Mouse (Mus musculus) frontal cortex, adult 2 months (tissue): ENCODE measurements around the gene Efcab9. TPM values are rescaled to one million over a fixed set of nuclear protein-coding genes. Genes with fewer than 3 reads are reported as not detected.
"Not testable (repeated sequence)": the region's sequence is repeated elsewhere in the genome, so short reads cannot be mapped to it uniquely, and the experiment has no call there.

Source experiments
- DNase-seq, 2 experiments: peaks; one replicate each; pipeline ENCODE4 v3.0.0; 2022; ENCODE audit warnings: low spot score in 1 of 2; ENCODE audit errors: extremely low spot score in 1 of 2
- polyA plus RNA-seq: library from polyadenylated mRNA; depleted of rRNA; stranded (reverse); fragments of >200 nt; gene quantifications from 2 replicates; pipeline ENCODE4 v1.2.3, GENCODE M21; 2012

Gene Efcab9
- polyA plus RNA-seq, 1 experiment: 0.64 TPM

DNA sequence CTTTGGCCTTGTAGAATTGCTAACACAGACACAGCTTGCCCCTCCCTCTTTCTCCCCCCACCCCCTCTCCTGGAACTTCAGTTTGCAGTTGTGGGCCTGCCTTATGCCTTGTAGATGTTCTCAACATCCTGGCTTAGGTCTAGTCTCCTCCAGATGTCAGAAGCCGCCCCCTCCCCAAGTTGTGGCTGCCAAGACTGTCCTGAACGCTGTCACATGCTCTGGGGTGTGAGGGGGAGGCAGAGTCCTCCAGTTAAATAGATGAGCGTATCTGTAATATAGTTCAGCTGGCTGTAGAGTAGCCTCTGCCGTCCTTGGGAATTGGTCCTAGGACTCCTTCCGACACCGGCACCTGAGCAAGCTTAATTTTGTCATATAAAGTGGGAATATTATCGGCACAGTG is 7.8 kb upstream of the Efcab9 start:
- DNase-seq: no peak

DNA sequence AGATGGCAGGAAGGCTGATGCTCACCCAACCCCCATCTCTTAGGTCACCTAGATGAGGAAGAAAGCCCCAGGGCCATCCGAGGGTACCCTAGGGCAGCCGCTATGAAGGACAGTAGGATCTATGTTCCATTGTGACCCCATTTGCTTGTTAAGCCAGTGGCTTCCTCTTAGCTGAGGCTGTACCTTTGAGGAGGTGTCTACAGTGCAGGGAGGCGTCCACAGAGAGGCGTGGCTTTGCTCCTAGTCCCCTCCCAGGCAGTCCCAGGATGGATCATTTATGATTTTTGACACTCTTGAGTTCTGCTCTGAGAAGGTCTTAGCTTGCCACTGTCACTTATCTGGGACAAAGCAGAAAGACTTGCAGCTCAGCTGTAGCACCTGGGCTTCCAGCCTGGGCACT is 7.0 kb upstream of the Efcab9 start:
- no peak for DNase-seq

DNA sequence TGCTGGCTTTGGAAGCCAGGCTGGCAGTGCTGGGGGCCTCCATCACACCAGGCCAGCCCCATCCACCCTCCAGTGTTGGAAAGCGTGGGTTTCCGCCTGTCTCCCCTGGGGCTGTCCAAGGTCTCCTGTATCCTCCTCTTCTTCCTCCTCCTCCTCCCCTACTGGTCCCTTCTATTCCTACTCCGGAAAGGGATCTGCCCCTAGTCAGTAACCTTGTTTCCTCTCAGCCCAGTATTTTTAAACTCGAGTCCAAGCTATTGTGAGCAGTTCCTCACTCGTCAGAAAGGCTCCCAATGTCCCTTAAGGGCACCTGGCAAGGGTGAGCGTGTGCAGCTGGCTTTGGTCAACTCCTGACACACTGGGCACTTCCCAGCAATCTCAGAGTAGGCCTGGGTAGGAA is 6.6 kb upstream of the Efcab9 start:
- no peak for DNase-seq

DNA sequence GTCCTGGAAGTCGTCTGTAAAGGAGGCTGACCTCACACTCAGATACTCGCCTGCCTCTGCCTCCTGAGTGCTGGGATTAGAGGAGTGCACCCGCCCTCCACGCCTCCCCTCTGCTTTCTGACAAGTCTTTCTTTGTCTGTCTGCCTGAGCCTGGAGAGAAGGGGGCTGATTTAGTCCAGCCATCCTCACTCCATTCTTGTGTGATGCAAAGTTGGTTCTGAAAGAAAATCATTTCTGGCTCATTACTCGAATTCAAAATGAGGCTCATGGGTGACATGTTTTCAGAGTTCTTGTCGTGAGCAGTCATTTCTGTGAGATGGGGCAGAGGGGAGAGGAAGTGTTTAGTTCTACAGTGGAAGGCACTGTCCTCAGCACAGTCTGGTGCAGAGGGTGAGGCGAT is 5.1 kb upstream of the Efcab9 start:
- DNase-seq: no peak

DNA sequence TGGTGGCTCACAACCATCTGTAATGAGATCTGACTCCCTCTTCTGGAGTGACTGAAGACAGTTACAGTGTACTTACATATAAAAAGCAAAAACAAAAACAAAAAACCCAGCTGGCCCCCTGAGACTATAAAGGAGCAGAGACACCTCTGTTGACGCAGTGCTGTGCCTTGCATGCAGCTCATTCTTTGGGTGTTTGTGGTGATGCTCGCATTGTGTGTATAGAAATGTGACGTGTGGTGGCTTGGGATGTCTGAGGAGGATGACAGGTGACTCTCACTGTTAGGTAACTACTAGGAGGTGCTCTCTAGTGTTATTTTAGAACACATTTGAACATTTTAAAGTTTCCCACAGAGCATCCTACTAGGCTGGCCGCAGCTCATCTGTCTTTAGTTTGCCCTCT is 3.8 kb upstream of the Efcab9 start:
- DNase-seq: no peak

DNA sequence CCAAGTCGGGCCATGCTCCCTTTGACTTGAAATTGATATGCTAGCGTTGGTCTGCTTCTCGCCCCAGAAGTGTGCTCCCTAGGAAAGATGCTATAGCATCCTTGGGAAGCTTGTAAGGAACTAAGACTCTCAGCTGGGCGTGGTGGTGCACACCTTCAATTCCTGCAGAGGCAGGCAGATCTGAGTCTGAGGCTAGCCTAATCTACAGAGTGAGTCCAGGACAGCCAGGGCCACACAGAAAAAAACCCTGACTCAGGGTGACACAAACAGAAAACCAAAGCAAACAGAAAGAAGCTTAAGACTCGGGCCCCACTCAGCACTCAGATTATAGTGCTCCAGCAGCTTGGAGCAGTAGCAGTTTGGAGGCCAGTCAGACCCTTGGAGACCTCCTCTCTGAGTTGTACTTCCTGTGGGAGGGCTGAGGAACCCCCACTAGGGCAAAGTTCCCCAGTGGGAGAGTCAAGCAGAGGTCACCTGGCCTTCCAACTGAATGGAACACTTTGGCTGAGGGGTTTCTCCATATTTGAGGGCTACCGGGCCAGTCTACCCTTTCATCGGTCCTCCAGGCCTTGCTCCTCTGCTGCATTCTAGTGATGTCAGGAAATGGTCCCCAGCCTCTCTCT is 2.7 kb upstream of the Efcab9 start:
- no peak for DNase-seq

DNA sequence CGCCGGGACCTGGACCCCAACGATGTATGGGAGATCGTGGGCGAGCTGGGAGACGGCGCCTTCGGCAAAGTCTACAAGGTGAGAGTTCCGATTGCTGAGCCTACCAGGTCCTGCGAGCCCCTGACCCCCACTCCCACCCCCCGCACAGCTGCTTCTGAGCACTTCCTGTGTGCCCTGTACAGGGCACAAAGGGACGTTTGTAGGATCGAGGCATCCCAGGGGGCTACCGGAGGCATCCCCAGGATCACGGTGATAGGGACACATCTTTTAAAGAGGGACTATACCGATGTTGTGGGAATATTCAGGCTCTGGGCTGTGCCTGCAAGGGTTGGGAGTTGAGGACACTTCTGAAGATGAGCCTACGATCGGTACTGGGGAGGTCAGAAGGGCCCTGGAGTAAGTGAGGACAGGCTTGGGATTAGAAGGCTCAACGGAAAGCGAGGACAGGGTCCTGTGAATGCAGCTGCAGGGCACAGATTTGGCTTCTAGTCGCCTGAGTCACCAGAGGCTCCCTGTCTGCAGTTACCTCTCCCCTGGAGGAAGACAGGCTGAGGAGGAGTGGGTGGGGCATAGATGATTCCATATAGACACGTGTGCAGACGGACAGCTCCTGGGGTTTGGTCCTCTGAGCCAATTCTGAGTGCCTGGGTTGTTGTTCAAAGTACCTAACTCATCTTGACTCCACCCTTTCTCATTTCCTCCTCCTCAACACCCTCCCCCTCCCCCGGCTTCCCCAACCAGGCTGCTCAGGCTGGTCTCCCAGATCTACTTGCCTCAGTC is 1.8 kb upstream of the Efcab9 start:
- peak; percentile 31 to 62 for DNase-seq

DNA sequence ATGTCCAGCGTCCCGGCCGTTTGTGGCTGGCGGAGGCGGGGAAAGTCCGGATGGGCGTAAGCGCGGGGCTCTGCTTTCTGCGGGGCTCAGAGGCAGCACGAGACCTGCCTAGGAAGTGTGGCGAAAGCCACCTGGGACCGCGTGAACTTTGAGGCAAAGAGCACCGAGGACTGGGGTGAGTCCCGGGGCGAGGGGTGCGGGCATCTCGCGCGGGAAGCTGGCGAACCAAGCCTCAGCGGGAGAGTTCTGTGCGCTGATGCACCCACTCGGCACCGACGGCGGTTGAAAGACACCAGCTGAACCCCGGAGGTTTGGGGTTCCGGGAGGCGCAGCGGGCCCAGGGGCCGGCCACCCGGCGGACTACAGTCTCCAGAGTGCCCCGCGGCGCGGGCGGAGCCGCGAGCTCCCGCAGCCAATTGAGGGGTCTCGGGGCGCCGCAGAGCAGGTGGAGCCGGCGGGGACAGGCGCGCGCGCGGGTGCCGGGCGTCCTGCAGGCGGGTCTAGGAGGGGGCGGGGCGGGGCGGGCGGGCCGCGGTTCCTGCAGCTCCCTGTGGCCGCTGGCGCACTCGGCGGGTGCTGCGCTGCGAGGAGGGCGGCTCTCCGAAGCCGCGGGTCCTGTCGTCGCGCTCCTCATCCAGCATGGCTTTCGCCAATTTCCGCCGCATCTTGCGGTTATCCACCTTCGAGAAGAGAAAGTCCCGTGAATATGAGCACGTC is 1.0 kb upstream of the Efcab9 start, which contains the start of gene Stk10:
Gene Stk10, plus strand, starts transcription at position 541 of the 717 bp plus-strand sequence.
- DNase-seq: peak; percentile 72 to 92

DNA sequence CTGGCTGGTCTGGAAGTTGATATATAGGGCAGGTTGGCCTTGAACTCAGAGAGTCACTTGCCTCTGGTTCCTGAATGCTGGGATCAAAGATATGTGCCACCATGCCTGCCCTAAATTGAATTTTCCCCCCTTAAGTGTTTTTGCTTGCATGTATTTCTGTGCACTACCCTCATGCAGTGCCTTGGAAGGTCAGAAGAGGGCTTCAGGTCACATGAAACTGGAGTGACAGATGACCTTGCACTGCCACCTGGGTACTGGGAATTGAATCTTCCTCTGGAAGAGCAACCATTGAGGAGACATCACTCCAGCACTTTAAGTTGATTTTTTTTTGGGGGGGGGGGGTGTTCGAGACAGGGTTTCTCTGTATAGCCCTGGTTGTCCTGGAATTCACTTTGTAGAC is 1.7 kb downstream of the Efcab9 start:
- DNase-seq: no peak

DNA sequence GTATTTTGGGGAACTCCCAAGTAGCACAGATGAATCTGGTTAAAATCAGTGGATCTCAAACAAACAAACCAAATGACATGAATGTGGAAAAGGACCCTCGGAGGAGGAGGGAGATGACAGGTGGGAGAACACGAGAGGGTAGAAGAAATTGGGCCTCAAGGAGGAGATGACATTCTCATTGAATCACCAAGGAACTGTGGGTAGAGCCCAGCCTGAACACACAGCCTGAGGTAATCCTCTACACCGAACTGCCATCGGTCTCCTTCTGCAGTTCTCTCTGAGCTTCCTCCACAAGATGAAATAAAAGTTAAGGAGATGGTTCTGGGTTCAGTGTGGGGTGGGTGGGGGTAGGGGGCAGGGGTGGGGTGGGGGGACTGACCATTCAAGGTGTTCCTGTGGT is 4.9 kb downstream of the Efcab9 start:
- no peak for DNase-seq

DNA sequence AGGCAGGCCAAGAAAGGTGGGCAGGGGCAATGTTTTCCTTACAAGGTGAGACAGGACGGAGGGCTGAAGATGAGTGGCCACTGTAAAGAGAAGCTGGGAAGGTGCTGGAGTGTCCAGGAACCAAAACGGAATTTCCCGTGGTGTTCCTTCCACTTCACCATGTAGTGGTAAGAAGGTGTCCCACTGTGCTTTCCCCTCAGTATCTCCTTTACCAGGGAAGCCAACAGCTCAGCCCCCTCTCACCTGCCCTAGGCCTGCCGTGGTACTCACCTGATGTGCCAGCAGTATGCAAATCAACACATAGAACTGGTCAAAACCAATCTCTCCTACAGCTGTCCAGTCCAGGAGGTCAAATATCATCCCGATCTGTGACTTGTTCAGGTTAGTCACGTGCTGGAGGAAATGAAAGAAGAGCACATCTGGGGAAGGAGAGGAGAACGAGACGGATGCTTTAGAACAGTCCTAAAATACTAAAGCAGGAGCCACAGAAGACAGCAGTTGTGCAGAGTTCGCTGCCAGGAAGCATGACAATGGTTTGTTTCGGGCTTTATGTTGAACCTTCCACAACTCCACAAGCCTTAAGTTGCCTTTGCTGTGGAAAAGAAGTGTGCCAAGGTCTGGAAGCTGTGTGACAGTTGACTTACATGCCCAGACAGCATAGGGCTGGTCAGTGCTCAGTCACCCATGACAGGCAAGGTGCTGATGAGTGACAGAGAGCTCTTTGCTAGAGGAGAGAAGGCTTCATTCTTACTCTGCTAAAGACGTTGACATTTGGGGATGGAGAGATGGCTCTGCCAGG is 7.6 kb downstream of the Efcab9 start:
- no peak for DNase-seq

DNA sequence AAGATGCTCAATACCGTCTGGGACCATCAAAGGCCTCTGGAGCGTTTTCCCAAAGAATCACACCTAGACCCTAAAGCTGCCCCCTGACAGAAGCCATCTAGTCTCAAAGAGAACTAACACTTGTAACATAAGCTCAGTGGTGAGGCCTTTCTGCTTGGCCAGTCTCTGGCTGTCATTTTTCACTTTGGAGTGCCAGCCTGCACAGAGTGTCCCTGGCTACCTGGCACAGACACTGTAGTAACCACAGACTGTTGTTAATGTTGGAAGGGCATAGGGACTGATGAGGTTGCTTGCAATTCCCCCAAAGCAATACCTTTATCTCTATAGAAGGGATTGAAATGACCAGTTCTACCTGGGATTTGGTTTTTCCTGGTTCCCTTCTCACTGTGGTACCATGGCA is 10.6 kb downstream of the Efcab9 start:
- no peak for DNase-seq

DNA sequence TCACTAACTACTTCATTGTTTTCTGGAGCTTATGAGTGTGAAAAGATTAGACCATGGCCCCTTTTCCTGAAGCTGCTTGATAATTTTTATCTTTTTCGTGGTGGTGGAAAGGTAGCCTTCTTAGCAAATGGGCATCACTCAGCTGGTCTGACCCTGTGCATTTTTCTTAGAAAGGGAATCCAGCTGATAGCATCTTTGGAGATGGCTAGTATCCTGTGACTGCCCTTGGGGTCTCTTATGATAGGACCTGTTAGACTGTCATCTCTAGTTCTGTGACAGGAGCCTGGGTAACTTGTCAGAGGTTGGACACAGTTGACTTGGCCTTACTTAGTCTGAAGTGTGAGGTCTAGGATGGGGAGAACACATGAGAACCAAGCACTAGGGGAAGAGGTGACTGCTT is 12.5 kb downstream of the Efcab9 start:
- DNase-seq: no peak

DNA sequence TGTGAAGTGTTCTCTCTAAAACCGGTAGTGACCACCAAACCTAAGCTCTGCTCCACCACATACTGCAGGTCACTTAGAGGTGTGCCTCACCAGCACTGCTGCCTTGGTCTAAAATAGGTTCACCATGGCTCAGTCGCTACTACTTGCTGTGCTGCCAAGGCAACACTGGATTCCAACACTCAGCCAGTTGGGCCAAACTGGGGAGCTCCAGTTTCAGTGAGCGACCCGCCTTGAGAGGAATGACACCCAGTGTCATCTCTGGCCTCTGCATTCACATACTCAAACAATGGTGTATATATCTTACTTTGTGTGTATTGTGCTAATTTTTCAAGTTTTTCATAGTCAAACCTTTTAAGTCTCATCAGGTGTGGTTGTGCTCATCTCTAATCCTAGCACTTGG is 13.1 kb downstream of the Efcab9 start:
- no peak for DNase-seq

DNA sequence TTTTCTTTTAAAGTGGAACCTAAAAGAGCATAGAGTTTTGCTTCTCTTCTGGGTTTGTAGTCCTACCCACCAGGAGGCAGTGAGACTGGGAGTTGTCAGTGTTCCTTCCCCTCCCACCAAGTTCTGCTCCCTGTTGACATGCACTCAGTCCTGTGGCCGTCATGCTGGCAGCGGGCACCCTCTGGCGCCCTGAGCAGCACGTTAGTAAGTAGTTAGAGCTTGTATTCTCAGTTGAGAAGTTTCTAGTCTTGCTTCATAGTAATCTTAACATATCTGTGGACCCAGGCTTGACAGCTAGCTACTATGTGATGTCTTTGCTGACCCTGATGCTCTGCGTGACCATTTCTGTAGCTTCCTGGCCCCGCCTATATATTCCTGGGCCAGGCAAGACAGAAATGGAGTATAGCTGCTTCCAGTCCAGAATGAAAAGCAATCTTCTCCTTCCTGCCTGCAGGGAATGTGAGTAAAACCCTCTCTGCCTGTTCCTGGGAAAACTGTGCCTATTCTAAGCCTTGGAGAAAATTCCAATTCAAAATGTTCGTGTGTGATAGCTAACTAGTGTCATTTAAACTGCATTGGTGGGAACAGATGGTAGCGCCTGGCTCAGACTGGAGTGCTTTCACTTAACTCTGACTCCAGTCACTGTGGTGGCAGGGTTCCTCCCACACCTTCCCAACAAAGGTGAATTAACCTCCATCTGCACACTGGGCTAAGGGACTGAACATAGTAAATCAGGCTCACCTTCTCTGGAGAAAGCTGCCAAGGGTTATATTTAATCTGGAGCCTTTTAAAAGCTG is 14.8 kb downstream of the Efcab9 start:
- peak; percentile 56 to 76 for DNase-seq

DNA sequence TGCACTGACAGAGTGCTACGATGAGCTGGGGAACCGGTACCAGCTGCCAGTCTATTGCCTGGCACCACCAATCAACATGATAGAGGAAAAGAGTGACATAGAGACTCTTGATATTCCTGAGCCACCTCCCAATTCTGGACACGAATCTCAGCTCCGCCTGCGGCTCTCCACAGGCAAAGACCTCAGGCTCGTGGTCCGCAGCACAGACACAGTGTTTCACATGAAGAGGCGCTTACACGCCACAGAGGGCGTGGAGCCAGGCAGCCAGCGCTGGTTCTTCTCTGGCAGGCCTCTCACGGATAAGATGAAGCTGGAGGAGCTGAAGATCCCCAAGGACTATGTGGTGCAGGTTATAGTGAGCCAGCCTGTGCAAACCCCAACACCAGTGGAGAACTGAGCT is 15.8 kb downstream of the Efcab9 start:
- no peak for DNase-seq

DNA sequence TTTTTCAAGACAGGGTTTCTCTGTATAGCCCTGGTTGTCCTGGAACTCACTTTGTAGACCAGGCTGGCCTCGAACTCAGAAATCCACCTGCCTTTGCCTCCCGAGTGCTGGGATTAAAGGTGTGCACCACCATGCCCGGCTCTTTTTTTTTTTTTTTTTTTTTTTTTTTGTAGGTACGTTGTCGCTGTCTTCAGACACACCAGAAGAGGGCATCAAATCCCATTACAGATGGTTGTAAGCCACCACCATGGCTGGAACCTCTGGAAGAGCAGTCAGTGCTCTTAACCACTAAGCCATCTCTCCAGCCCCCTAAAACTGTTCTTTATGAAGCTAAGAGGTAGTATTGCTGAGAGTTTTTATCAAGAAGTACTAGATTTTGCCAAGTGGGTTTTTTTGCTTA is 17.0 kb downstream of the Efcab9 start:
- not testable (repeated sequence) for DNase-seq

DNA sequence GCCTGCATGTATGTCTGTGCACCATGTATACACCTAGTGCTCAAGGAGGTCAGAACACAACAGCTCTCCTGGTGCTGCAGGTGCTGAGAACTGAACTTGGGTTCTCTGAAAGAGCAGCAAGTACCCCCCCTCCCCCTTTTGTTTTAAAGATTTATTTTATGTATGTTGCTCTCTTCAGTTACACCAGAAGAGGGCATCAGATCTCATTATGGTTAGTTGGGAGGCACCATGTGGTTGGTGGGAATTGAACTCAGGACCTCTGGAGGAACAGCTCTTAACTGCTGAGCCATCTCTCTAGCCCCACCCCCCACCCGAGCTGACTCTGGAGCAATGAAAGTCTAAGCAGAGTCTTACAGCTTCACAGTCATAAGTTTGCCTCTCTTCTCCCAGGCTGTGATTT is 21.0 kb downstream of the Efcab9 start:
- DNase-seq: no peak

DNA sequence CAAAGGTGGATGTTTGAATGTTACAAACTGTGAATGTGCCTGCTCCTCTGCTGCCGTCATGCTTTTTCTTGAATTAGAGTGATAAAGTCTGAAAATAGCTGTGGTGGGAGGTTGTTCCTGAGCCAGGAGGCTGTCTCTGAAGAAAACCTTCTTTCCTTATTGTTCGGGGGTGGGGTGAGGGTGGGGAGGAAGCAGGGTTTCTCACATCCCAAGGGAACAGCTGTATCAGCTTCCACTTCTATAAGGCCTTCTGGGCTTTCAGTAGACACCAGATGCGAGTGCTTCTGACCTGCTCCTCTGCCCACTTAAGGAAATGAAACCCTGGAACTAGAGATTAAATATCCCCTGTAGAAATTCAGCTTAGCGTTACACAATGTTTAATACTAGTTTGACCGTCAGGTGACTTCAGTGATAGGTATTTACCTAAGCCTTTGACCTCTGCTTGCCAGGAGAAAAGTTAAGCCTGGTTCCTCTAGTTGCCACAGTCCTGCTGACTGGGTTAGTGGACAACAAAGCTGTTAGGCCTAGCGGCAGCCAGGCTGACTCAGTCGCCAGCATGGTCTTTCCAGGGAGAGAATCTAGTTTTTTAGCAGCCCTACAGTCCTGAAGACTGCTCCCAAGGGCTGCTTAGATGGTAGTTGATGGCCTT is 26.7 kb downstream of the Efcab9 start:
- peak; percentile 38 to 55 for DNase-seq

DNA sequence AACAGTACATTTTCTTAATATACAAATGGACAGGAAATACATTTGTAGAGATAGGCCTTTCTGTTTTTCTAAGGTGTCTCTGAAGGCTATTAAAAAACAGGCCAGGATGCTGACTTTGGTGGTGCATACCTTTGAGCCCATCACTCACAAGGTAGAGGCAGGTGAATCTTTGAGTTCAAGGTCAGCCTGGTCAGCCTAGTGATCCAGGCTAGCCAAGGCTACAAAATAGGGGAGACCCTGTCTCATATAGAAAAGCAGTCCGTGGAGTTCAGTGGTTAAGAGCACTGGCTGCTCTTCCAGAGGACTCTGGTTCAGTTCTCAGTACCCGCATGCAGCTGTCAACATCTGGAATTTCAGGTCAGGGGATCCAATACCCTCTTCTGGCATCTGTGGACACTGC is 28.2 kb downstream of the Efcab9 start:
- DNase-seq: no peak
